Mouse (Mus musculus) macrophage (primary cell): ENCODE measurements around the gene Glud1. TPM values are rescaled to one million over a fixed set of nuclear protein-coding genes. Genes with fewer than 3 reads are reported as not detected.
A peak's percentile ranks its signal among the peaks of the same experiment; 100 is the strongest.

Source experiments
- H3K27ac ChIP-seq: fragments of 350-480 bp; formaldehyde crosslinking; 2 replicates; pipeline ENCODE4 v1.9.0; 2021
- H3K36me3 ChIP-seq: fragments of 350-480 bp; formaldehyde crosslinking; 2 replicates; pipeline ENCODE4 v1.9.0; 2021; ENCODE audit errors: inconsistent target
- H3K4me3 ChIP-seq: fragments of 350-480 bp; formaldehyde crosslinking; 2 replicates; pipeline ENCODE4 v1.9.0; 2021; ENCODE audit errors: inconsistent target
- H3K79me2 ChIP-seq: fragments of 350-480 bp; formaldehyde crosslinking; 2 replicates; pipeline ENCODE4 v1.9.0; 2021; ENCODE audit errors: inconsistent target
- WGBS: methylation state at CpG from one replicate; pipeline ENCODE4 v1.1.7; 2026; ENCODE audit warnings: inconsistent platforms; ENCODE audit not compliant: missing documents; 5-methylcytosine and 5-hydroxymethylcytosine counted together
- polyA plus RNA-seq: library from polyadenylated mRNA; stranded (reverse); fragments of 250-400 nt; gene quantifications from 3 replicates; pipeline ENCODE4 v1.2.4, GENCODE M21; 2018; ENCODE audit warnings: inconsistent platforms
- total RNA-seq, 78 experiments: library from RNA; depleted of rRNA; stranded (reverse); fragments of 250-400 nt; gene quantifications; 1 replicate in 9 of 78; 2 replicates in 24 of 78; 3 replicates in 43 of 78; 4 replicates in 2 of 78; pipeline ENCODE4 v1.2.4; 2018; ENCODE audit warnings: inconsistent platforms in 56 of 78

Gene Glud1
- total RNA-seq (2018; cell fraction: chromatin; rRNA removed): 100 to 1,000 TPM in 20 of 26 experiments, 10 to 100 TPM in 6; 64.0 to 268 (median 138) TPM
- 100 to 1,000 TPM; 115 to 181 (median 157) TPM for total RNA-seq (2018; cell fraction: cytosol; rRNA removed)
- 100 to 1,000 TPM in 15 of 26 experiments, 10 to 100 TPM in 11; 70.0 to 169 (median 107) TPM for total RNA-seq (2018; cell fraction: nucleus; rRNA removed)
- 110 to 176 TPM (median 161 TPM) in 3 replicates for polyA plus RNA-seq

- no peaks in the 10 kb centered on the region for H3K36me3 ChIP-seq
- peak within 1 kb of the TSS; percentile 73 for H3K4me3 ChIP-seq
- peak within 1 kb of the TSS; percentile 82 for H3K27ac ChIP-seq
- H3K79me2 ChIP-seq: peaks cover 43% of the 10 kb centered on the region
- WGBS: under 1% methylated on average over 56 of the region's 100 CpGs
Observed at GRCm38 (mm10) chr14:34310234-34310965, at the start of gene Glud1, which contains the start of gene Shld2. Gene Glud1 (plus strand): TSS chr14:34310727. Gene Shld2 (minus strand): TSS chr14:34310493.

- WGBS: 95% methylated on average over 9 of the region's 9 CpGs
- no peak overlapping the region for H3K27ac ChIP-seq
- no peaks in the 10 kb centered on the region for H3K79me2 ChIP-seq
- no peak overlapping the region for H3K4me3 ChIP-seq
- no peaks in the 10 kb centered on the region for H3K36me3 ChIP-seq
Observed at GRCm38 (mm10) chr14:34268046-34268445, 42.5 kb upstream of the Glud1 start.

- WGBS: 69% methylated on average over 2 of the region's 2 CpGs
- Histone ChIP-seq H3K79me2 (no peaks in the 10 kb centered on the region), H3K4me3 (no peak overlapping the region), H3K36me3 (no peaks in the 10 kb centered on the region), H3K27ac (no peak overlapping the region)
Observed at GRCm38 (mm10) chr14:34273280-34273679, 37.2 kb upstream of the Glud1 start.

GRCm38 (mm10) chr14:34274141-34274540, 36.4 kb upstream of the Glud1 start:
- H3K36me3 ChIP-seq: no peaks in the 10 kb centered on the region
- H3K79me2 ChIP-seq: no peaks in the 10 kb centered on the region
- H3K27ac ChIP-seq: no peak overlapping the region
- WGBS: 96% methylated on average over 3 of the region's 3 CpGs
- H3K4me3 ChIP-seq: no peak overlapping the region

GRCm38 (mm10) chr14:34275225-34275624, 35.3 kb upstream of the Glud1 start:
- H3K4me3 ChIP-seq: no peak overlapping the region

GRCm38 (mm10) chr14:34279726-34280125, 30.8 kb upstream of the Glud1 start:
- Histone ChIP-seq H3K36me3 (no peaks in the 10 kb centered on the region), H3K4me3 (no peak overlapping the region), H3K79me2 (no peaks in the 10 kb centered on the region), H3K27ac (no peak overlapping the region)
- 80% methylated on average over 4 of the region's 4 CpGs for WGBS

More at GRCm38 (mm10) chr14:34275225-34275624, 35.3 kb upstream of the Glud1 start:
- 94% methylated on average over 4 of the region's 4 CpGs for WGBS
- H3K36me3 ChIP-seq: no peaks in the 10 kb centered on the region
- no peak overlapping the region for H3K27ac ChIP-seq
- H3K79me2 ChIP-seq: no peaks in the 10 kb centered on the region

GRCm38 (mm10) chr14:34280798-34281197, 29.7 kb upstream of the Glud1 start:
- no peaks in the 10 kb centered on the region for H3K36me3 ChIP-seq
- WGBS: 42% methylated on average over 2 of the region's 2 CpGs
- no peak overlapping the region for H3K27ac ChIP-seq
- H3K4me3 ChIP-seq: no peak overlapping the region
- no peaks in the 10 kb centered on the region for H3K79me2 ChIP-seq

- 97% methylated on average over 5 of the region's 5 CpGs for WGBS
- Histone ChIP-seq H3K79me2 (no peaks in the 10 kb centered on the region), H3K36me3 (no peaks in the 10 kb centered on the region)
Observed at GRCm38 (mm10) chr14:34281736-34282269, 28.7 kb upstream of the Glud1 start.

GRCm38 (mm10) chr14:34288396-34288795, 22.1 kb upstream of the Glud1 start:
- Histone ChIP-seq H3K79me2 (no peaks in the 10 kb centered on the region), H3K4me3 (no peak overlapping the region), H3K27ac (no peak overlapping the region), H3K36me3 (no peaks in the 10 kb centered on the region)
- 76% methylated on average over 2 of the region's 2 CpGs for WGBS

More at GRCm38 (mm10) chr14:34281736-34282269, 28.7 kb upstream of the Glud1 start:
- H3K4me3 ChIP-seq: no peak overlapping the region
- no peak overlapping the region for H3K27ac ChIP-seq

- 94% methylated on average over 3 of the region's 3 CpGs for WGBS
- H3K27ac ChIP-seq: no peak overlapping the region
- no peaks in the 10 kb centered on the region for H3K79me2 ChIP-seq
- H3K36me3 ChIP-seq: no peaks in the 10 kb centered on the region
- H3K4me3 ChIP-seq: no peak overlapping the region
Observed at GRCm38 (mm10) chr14:34289259-34290015, 21.1 kb upstream of the Glud1 start.

- no peaks in the 10 kb centered on the region for H3K36me3 ChIP-seq
- WGBS: 82% methylated on average over 1 of the region's 1 CpGs
- no peak overlapping the region for H3K4me3 ChIP-seq
Observed at GRCm38 (mm10) chr14:34290229-34290628, 20.3 kb upstream of the Glud1 start.

GRCm38 (mm10) chr14:34293641-34294040, 16.9 kb upstream of the Glud1 start:
- no peaks in the 10 kb centered on the region; the same call in 1 of the 2 replicates for H3K79me2 ChIP-seq
- WGBS: 90% methylated on average over 3 of the region's 3 CpGs
- no peak overlapping the region for H3K4me3 ChIP-seq
- no peaks in the 10 kb centered on the region for H3K36me3 ChIP-seq
- H3K27ac ChIP-seq: no peak overlapping the region

More at GRCm38 (mm10) chr14:34290229-34290628, 20.3 kb upstream of the Glud1 start:
- Histone ChIP-seq H3K79me2 (no peaks in the 10 kb centered on the region; the same call in 1 of the 2 replicates), H3K27ac (no peak overlapping the region)

GRCm38 (mm10) chr14:34296350-34296749, 14.2 kb upstream of the Glud1 start:
- H3K79me2 ChIP-seq: no peaks in the 10 kb centered on the region; the same call in 1 of the 2 replicates
- 20% methylated on average over 7 of the region's 7 CpGs for WGBS
- no peak overlapping the region for H3K4me3 ChIP-seq
- peak overlapping the region; percentile 84 for H3K27ac ChIP-seq
- no peaks in the 10 kb centered on the region for H3K36me3 ChIP-seq

GRCm38 (mm10) chr14:34297038-34297437, 13.5 kb upstream of the Glud1 start:
- no peak overlapping the region for H3K4me3 ChIP-seq
- H3K27ac ChIP-seq: peak overlapping the region; percentile 84
- no peaks in the 10 kb centered on the region; the same call in 1 of the 2 replicates for H3K79me2 ChIP-seq
- no peaks in the 10 kb centered on the region for H3K36me3 ChIP-seq
- 21% methylated on average over 4 of the region's 4 CpGs for WGBS
